Mouse (Mus musculus): ENCODE measurements around the gene Nlgn3.

The Nlgn3 gene

DNA sequence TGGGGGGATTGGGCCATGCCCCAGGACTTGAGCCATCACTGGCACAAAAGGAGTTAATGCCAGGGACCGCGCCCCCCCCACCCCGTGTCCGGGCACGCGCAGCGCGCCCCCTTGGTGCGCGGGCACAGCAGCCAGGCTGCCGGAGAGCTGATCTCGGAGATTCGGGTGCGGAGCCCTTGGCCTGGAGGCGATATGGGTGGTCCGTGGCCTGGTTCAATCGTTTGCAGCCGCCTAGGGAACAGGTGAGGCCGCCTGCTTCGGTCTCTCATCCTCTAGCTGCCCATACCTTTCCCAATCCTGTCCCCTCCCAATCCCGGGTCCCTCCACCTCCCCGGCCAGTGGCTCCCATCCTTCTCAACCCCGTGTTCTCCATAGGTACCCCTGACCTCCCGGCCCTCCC, at the start of gene Nlgn3:
TSS of gene Nlgn3 (plus strand) at position 114 of the 400 bp plus-strand sequence.
- ATAC-seq (ENCODE audit: low TSS enrichment): peak; percentile 24; the same call in 1 of the 2 replicates

DNA sequence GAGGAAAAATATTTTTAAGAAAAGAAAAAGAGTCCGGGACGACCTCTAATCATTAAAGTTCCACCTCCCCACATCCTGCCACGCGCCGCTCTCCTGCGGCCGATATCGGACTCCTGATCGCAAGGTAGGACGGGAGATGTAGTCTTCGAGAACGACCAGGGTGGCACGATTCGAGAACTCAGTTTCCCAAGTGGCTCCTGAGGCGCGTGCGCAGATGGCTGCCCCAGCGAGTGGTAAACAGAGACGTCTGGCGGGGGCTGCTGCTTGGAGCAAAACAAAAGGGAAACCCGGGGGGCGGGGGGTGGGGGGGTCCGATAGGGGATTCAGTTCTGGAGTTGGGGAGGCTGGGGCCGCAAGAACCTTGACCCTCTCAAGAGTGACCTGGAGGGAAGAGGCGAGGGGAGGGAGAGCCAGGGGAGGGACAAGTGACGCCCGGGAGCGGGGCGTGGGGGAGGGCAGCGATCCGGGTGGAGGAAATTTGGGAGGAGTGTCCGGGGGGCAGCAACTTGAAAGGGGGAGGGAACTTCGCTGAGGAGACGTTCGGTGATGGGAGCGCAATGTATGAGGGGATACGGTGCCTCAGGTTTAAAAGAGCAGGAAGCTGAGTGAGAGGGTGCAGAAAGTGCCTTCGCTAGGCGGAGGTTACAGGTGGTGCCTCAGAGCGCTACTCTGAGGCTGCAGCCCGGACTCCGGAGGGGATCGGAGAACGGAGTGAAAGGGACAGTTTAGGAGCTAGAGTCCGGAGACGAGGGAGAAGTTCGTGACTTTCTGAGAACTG, 44.8 kb upstream of the Nlgn3 start, which contains the start of gene Foxo4:
TSS of gene Foxo4 (plus strand) at position 577 of the 778 bp plus-strand sequence.
- peak; percentile 99 for ATAC-seq (ENCODE audit: low TSS enrichment)

DNA sequence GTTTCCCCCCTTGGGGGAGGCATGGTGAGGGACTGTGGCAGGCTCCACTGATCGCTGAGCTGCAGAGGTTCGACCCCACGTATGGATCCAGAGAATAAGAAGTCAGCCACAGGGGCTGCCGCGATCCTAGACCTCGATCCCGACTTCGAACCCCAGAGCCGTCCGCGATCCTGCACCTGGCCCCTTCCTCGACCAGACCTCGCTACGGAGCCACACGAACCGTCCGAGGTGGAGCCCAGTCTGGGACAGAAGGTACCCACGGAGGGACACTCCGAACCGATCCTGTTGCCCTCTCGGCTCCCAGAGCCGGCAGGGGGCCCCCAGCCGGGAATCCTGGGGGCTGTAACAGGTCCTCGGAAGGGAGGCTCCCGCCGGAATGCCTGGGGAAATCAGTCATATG, 44.2 kb upstream of the Nlgn3 start:
- ATAC-seq (ENCODE audit: low TSS enrichment): no peak

DNA sequence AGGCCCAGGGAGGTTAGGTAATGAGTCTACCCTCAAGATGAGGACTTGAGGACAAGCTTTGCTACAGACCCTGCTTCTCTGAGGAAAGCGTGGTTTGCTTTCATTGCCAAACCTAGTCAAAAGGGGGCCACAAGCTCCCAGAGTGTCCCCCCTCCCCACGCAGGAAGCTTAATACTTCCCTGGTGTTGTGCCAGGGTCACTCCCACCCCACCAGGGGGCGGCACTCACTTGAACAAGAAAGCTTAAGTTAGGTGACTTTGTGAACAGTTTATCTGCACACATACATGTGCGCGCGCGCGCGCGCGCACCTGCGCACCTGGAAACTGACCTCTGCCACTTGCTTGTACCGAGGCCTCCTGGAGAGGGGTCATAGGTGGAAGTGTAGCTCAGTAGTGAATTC, 42.4 kb upstream of the Nlgn3 start:
- ATAC-seq (ENCODE audit: low TSS enrichment): no peak

DNA sequence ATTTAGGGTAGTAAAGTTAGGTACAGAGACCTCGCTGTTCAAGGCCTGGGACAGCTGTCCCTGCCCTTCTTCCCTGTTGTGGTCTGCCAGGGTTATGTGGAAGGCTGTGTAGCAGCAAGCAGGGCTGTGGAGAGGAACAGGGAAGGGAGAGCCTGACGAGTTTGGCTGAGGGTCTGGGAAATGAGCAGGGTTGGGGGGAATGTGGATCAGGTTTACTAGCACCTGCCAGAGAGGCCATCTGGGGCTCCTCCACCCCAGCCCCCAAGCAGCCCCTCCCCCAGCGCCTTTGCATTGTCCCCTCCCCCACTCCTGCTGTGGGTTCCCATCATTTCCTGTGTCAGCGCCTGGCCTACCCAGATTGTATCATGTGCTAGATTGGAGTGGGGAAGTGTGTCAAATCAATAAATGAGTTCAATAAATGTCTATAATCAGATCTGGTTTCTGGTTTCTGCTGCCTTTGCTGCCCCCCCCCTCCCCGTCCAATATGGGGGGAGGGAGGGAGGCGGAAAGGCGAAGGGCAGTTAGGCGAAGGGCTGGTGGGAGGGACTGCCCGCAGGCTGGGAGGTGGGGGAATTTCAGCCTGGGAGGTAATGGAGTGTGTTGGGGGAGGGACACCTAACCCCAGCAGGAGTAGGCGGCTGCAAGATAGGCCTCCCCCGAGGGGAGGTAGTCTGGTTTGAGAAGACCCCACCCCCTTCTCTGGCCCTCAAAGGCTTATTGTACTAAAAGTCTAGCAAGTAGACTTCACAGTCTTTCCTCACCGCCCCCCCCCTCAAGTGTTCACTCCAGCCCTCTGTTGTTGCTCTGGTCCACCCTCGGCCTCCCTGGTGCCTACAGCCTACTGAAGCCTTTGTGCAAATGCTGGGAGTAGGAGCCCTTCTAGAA, 38.3 kb upstream of the Nlgn3 start:
- no peak for ATAC-seq (ENCODE audit: low TSS enrichment)

DNA sequence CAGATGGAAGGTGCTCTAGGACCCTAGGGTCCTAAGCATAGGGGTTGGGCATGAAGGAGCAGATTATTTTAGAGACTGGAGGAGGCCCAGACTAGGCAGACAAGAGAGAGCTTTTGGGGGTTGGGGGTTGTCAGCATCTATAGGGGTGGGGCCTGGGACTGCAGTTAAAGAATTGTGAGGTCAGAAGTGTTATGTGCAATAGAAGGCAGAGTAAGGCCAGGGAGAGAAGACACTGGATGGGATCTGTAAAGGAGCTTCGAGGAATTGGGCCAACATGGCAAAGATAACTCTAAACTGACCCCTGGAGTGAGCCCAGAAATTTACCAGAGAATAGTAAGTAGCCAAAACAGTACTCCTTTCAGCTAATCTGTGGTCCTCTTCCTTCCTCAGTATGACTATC, 35.1 kb upstream of the Nlgn3 start, which contains the start of gene Gm614:
TSS of gene Gm614 (minus strand) at position 101 of the 400 bp plus-strand sequence.
- ATAC-seq (ENCODE audit: low TSS enrichment): no peak

DNA sequence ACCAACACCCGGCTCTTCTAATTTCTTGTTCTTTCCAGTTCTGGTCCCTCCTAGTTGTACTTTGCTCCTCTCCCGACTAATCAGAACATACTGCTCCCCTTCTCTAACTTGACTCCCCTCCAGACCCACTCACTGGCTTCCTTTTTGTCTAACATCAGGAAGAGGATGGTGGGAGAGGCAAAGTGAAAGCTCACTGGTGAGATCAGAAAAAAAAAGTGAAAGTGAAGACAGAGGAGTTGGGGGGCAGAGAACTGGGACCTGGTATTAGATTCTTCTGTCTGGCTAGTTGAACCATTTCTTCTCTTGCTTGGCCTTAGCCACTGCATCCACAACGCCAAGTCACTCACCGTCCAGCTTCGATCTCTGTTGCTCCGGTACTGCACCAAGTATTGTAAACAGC, 32.3 kb upstream of the Nlgn3 start:
- no peak for ATAC-seq (ENCODE audit: low TSS enrichment)

DNA sequence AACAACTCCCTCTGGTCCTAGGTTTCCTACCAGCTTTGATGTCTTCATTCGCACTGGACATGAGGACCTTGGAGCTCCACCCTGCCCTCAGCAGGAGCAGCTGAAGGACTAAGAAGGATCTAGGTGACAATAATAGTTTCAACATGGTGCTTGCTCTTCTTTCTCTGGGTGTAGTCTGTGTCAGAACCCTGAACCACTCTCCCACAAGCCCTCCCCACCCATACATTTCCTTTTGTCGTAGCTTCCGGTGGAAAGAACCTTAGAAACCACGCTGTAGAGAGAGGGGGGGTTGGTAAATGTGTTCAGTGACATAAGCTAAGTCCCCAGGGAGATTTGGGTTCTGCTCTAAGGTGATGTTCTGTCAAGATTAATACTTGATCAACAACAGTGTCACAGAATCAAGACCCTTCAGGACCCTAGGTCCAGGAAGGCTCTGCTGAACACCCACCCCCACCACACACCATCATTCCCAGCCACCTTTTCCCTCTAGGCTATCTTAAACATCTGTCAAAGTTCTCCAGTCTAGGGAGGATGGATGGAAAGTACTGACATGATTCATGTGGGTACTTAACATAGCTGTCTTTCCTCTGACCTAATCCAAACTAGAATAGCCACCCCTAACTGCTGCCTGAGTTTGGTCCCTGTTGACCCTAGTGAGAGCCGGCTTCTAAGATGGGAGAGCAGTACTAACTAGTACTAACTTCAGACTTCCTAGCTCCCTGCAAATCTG, 30.8 kb upstream of the Nlgn3 start, which contains the start of gene Il2rg:
TSS of gene Il2rg (minus strand) at position 231 of the 730 bp plus-strand sequence.
- no peak for ATAC-seq (ENCODE audit: low TSS enrichment)

DNA sequence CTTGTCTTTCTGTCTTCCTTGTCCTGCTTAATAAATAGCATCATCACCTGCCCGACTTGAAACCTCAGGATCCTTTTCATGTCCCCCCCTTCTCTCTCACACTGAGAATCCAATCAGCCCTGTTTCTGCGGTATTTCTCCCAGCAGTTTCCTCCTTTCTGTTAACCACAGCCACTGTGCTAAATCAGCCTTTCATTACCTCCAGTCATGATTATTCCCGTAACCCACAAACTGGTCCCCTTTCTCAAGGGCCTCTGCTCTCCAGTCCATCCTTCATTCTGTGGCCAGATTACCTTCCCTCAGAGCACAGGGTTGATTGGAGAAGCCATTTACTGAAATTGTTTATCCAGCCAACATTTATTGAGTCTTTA, 30.2 kb upstream of the Nlgn3 start, which contains the start of gene Gm20489:
TSS of gene Gm20489 (minus strand) at position 269 of the 370 bp plus-strand sequence.
- no peak for ATAC-seq (ENCODE audit: low TSS enrichment)

DNA sequence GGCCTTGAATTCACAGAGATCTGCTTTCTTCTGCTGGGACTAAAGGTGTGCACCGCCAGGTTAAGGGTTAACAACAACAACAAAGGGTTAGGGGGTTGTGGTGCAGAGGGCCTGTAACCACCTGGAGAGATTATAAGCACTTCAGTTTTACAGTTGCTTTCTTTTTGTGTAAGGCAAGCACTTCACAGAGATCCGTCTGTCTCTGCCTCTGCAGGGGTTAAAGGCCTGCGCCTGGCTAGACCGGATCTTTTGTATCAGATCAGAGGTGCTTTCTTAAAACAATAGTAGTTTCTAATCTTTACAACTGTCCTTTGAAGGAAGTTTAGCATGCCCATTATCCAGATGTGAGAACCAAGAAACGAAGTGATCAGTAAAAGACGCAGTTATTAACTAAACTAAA, 25.6 kb upstream of the Nlgn3 start:
- ATAC-seq (ENCODE audit: low TSS enrichment): no peak

DNA sequence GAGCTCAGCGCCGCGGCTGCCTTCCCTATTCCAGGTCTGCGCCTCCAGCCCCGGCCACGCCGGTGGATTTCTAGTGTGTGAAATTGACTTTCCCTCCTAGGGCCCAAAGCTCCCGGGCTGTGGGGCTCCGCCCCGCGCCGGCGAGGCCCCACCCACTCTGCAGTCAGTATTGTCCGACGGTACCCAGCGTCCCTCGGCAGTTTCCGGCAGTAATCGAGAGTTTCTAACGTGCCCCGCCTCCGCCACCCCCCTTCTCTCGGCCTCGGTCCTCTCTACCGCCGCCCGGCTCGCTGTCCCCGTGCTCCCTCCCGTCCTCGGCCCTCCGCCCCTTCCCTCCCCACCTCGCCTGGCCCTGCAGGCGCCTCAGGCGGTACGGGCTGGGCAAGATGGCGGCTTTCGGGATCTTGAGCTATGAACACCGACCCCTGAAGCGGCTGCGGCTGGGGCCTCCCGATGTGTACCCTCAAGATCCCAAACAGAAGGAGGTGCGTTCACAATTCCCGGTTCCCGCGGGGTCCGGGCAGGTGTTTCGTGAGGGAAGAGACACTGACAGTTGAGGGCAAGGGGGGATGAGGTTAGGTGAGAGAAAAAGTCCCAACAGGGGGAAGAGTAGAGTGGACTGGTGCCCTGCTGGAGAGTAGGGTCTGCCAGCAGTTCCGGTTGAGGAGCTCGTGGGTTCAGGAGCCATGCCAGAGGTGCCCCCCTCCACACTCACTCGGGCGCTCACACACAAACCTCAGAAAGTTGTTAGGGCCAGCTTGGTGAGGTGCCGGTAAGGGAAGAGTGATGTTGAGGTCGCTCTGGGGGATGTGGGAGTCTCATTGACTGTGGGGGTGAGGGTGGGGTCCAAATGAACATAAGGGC, 24.9 kb upstream of the Nlgn3 start, which contains the start of gene Med12:
TSS of gene Med12 (plus strand) at position 156 of the 864 bp plus-strand sequence.
- ATAC-seq (ENCODE audit: low TSS enrichment): peak; percentile 98

DNA sequence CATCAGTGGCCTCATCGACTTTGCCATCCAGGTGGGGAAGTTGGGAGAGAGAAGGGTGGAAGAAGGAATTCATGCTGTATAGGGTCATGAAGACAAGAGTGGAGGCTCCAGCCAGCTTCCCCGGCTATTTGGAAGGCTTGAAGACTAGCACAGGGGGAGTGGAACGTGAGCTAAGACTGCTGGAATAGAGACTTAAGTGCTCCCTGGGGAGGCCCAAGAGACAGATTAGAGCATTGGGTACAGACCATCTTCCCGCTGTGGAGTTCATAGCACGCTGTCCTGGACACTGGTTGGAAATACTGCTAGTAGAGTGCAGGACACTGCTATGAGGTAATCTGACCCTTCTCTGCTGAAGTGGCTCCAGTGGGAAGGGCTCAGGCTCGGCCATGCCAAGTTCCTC, 16.2 kb upstream of the Nlgn3 start:
- ATAC-seq (ENCODE audit: low TSS enrichment): no peak

DNA sequence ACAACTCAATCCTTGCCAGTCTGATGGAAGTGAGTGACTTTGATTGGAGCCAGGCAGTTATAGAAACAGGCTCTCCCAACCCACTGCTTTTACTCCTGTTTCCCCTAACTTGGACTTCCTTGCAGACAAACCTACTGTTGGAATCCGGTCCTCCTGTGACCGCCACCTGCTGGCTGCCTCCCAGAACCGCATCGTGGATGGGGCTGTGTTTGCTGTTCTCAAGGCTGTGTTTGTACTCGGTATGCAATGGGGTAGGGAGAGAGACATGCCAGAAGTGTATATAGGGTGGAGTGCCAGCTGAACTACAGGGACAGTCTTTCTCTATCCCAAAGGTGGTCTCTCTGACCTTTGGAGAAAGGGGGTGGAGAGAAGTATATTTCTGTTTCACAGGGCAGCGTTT, 13.4 kb upstream of the Nlgn3 start:
- peak; percentile 76 for ATAC-seq (ENCODE audit: low TSS enrichment)

DNA sequence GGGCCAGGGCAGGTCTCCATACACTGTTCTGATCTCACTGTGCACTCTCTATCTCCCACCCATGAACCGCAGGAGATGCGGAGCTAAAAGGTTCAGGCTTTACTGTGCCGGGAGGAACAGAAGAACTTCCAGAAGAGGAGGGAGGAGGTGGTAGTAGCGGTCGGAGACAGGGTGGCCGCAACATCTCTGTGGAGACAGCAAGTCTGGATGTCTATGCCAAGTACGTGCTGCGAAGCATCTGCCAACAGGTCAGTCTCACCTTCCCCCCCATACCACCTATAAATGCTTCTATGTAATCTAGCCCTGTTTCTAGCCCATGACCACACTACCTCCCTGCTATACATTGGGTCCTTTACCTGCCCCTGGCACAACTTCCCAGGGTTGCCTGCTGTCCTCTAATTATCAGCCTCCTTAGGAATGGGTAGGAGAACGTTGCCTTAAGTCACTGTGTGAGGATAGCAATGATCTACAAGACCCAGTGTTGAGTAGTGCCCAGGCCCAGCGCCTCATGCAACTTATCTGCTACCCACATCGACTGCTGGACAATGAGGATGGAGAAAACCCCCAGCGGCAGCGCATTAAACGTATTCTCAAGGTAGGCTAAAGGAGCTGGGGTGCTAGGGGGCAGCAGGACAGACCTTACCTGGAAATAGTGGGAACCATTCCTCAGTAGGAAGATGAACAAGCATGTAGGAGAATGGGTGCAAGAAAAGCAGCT, 12.9 kb upstream of the Nlgn3 start:
- ATAC-seq (ENCODE audit: low TSS enrichment): no peak

DNA sequence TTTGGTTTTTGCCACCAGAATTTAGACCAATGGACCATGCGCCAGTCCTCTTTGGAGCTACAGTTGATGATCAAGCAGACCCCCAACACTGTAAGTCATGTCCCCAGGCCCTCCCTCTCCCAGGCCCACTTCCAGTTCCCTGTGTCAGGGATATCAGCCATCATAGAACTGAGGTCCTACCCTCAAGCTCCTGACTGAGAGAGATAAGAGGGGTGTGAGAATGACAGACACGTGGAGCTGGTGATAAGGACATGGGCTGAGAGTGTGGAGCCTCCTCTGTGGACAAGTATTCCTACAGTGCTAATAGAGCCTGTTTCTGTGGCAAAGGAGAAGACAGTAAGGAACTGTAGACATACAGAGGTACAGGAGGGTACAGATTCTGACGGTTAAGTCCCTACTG, 11.4 kb upstream of the Nlgn3 start:
- ATAC-seq (ENCODE audit: low TSS enrichment): no peak

DNA sequence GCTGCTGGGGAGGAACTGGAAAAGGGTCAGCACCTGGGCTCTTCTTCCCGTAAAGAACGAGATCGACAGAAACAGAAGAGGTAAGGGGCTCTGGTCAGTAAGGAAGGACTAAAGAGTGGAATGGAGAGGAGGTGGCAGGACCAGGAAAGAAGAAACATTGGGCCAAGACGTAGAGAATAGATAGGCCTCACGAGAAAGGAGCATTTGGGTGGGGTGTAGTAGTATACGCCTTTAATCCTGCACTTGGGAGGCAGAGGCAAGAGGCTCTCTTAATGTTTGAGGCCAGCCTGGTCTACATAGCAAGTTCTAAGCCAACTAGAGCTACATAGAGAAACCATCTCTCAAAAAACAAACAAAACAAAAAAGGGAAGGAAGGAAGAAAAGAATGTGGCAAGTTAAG, 10.5 kb upstream of the Nlgn3 start:
- no peak for ATAC-seq (ENCODE audit: low TSS enrichment)

DNA sequence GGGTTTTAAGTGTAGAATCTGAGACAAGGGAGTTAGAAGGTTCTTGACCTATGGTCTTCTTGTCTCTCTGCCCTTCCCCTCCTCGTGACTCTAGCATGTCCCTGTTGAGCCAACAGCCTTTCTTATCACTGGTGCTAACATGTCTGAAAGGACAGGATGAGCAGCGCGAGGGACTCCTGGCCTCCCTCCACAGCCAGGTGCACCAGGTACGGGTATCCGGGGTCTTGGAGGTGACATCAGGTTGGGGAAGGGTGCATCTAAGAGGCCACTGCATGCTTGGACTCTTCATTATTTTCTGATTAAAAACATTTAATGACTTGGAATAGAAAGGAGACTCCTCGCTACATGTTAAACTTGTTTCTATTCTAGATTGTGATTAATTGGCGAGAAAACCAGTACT, 9.9 kb upstream of the Nlgn3 start:
- no peak for ATAC-seq (ENCODE audit: low TSS enrichment)

DNA sequence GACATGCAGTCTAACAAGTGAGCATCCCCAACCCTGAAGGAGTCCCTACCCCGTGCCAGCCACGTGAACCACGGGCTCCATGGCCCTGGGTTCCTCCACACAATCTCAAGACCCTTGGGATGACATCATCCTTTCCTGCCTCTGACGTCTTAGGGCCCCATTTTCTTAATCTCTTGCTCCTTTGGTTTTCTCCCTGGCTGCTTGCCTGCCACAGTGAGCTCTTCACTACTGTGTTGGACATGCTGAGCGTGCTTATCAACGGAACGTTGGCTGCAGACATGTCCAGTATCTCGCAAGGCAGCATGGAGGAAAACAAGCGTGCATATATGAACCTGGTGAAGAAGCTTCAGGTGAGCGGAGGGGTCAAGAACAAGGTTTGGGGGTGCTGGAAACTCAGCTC, 8.9 kb upstream of the Nlgn3 start:
- ATAC-seq (ENCODE audit: low TSS enrichment): no peak

DNA sequence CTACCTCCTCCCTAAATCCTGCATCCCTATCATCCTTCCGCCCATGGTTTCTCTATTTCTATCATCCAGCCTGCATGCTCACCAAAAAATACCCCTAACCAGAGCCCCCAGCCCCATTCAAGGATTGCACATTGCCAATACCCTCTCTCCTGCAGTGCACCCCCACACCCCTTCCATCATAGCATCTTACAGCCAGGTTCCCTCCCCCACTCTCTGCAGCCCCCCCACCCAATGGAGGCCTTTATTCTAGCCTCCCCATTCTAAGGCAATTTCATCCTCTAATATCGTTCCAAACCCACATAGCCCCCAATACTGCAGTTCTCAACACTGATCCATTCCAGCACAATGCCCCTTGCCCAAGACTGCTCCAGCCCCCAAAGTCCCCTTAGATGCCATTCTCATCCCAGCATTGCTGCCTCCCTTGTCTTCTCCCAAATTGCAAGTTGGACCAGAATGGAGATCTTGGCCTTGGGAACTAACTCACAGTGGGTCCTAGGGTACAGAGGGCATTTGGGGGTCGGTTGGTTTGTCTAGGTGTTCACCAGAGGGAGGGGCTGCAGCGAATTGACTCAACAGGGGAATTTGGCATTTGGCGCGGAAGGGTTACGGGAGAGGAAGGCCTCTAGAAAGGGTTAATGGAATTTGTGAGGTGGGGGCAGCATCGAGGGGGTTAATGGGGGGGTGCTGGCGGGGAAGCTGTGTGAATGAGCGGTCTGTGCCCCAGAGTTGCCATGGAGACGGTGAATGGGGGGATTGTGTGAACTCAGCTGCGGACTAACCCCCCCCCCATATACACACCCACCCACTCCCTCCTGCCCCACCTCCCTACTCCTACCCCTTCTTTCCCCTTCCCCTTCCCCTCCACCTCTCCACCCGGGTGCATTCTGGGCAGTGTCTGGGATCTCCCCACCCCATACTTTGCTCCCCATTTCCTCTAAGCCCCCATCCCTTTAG, 782 bp downstream of the Nlgn3 start:
- no peak for ATAC-seq (ENCODE audit: low TSS enrichment)
